Mouse (Mus musculus): ENCODE results near the gene Itpa.

GRCm38 (mm10) chr2:130696700-130697152 lies 29.3 kb downstream of the Itpa start:
- TF ChIP-seq CTCF (conservative IDR thresholded peaks at IDR 0.05; ENCODE audit: low read length) (no peak), POU5F1 (IDR thresholded peaks at IDR 0.05; ENCODE audit: borderline replicate concordance, low read length) (no peak)

Data from E14TG2a.4 (cell line).